ENCODE assay signal across 13 mouse cellular contexts in genomic region chr9:82967076-82967621, GRCm38 (mm10). TPM values are rescaled to one million over a fixed set of nuclear protein-coding genes. Genes with fewer than 3 reads are reported as not detected.
A peak's percentile ranks its signal among the peaks of the same experiment; 100 is the strongest.
DNase-seq lines count a peak whose midpoint lies in the region; ATAC-seq lines count a peak whose summit lies in the region.
"Had no signal": no experiment of that assay in that cellular context is flagged by ENCODE, and none has a peak within 500 bp of the region (broad histone marks: within the 10 kb centered on the region; RNA-seq: fewer than 3 reads in every experiment).

No protein-coding gene starts in this region.

- WGBS in heart, embryonic 10.5 days, result 90% methylated on average over 8 of the region's 8 CpGs

- peaks cover 3% of the 10 kb centered on the region for H3K36me3 ChIP-seq in heart, embryonic 10.5 days

- H3K4me1 ChIP-seq in heart, embryonic 10.5 days, result no peaks in the 10 kb centered on the region

- no peak overlapping the region for H3K4me3 ChIP-seq in heart, embryonic 10.5 days
- H3K4me3 ChIP-seq: erythroblast, embryonic 14.5 days; myocyte had no signal

- no peak overlapping the region for H3K27ac ChIP-seq in heart, embryonic 10.5 days

- DNase-seq in heart, adult 11 months, result peak; percentile 96
- DNase-seq in heart, embryonic 10.5 days (ENCODE audit: low spot score), result no peak
- DNase-seq in retina, postnatal 1 day, result peak; percentile 29
- no peak for DNase-seq in retina, embryonic 14.5 days (ENCODE audit: low spot score)
- peak; percentile 26 for DNase-seq in heart, adult 8-10 months (ENCODE audit: low spot score)
- no peak for DNase-seq in testis, postnatal 14 days (ENCODE audit: low spot score)
- DNase-seq: cerebellum, adult 9-11 months; kidney, adult 18-20 months; right cerebral cortex, postnatal 25 days had no signal

- H3K9me3 ChIP-seq in heart, embryonic 10.5 days, result no peaks in the 10 kb centered on the region

- no peaks in the 10 kb centered on the region for H3K27me3 ChIP-seq in heart, embryonic 10.5 days (ENCODE audit: insufficient read depth, poor library complexity, severe bottlenecking)

- no peak for ATAC-seq in erythroid progenitor cell, adult 5-6 weeks (replicated peaks; ENCODE audit: low FRiP score, poor library complexity, severe bottlenecking)
- ATAC-seq: hindbrain, embryonic 16.5 days had no signal

RNA-seq across cellular contexts. Expression of gene Phip, which starts 8.2 kb away (rescaled TPM):
- 60.0 and 70.3 TPM in 2 replicates for polyA plus RNA-seq in heart, embryonic 10.5 days (2016; fragmentation: Nextera tagmentation; extraction: Ambion mirVana)
- total RNA-seq in heart, adult 8-10 months (2022), result 10 to 100 TPM; 25.5 to 32.2 (median 30.5) TPM
- 143 and 148 TPM in 2 replicates for total RNA-seq in erythroid progenitor cell, adult 5-6 weeks (2015; ENCODE audit: low replicate concordance)
- 174 and 230 TPM in 2 replicates for total RNA-seq in erythroid progenitor cell, adult 5-6 weeks (2017; ENCODE audit: low replicate concordance)

Comparison
In these comparisons a context has a peak if more than half of its experiments do, and no peak if none do; other contexts are left out.
1. DNase-seq: peak in heart, adult 11 months (single experiment), retina, postnatal 1 day (single experiment) and heart, adult 8-10 months (single experiment); none in heart, embryonic 10.5 days (single experiment), retina, embryonic 14.5 days (single experiment) and testis, postnatal 14 days (single experiment).
2. RNA of gene Phip, which starts 8.2 kb away (total RNA-seq): 143 to 230 TPM in erythroid progenitor cell, adult 5-6 weeks; 25.5 to 32.2 TPM in heart, adult 8-10 months; every median in the first group is over 4 times any median in the second.